Mouse (Mus musculus) stomach, embryonic 16.5 days (tissue): Measurements from ENCODE around the gene Hamp2. TPM values are rescaled to one million over a fixed set of nuclear protein-coding genes. Genes with fewer than 3 reads are reported as not detected.

ENCODE experiments used
- ATAC-seq: fragments of 200-750 bp; cut with Nextera tagmentation; 2 replicates; pipeline ENCODE4 v1.8.0; 2017; ENCODE audit warnings: moderate number of reproducible peaks, moderate TSS enrichment; ENCODE audit not compliant: insufficient read depth, low FRiP score
- H3K27ac ChIP-seq: fragments of 300-500 bp; sonication (generic); 2 replicates; pipeline ENCODE4 v1.5.1; 2014; ENCODE audit warnings: low read length
- H3K27me3 ChIP-seq: fragments of 300-500 bp; sonication (generic); 2 replicates; pipeline ENCODE4 v1.6.1; 2014; ENCODE audit warnings: low read length, control low read depth, mixed read lengths; ENCODE audit not compliant: control insufficient read depth, insufficient read depth
- H3K36me3 ChIP-seq: fragments of 300-500 bp; sonication (generic); 2 replicates; pipeline ENCODE4 v1.6.1; 2014; ENCODE audit warnings: low read length; ENCODE audit not compliant: control insufficient read depth, insufficient read depth
- H3K4me1 ChIP-seq: fragments of 300-500 bp; sonication (generic); 2 replicates; pipeline ENCODE4 v1.6.1; 2014; ENCODE audit warnings: low read length, control low read depth, mixed read lengths; ENCODE audit not compliant: control insufficient read depth, insufficient read depth
- H3K4me2 ChIP-seq: fragments of 300-500 bp; sonication (generic); 2 replicates; pipeline ENCODE4 v1.6.1; 2014; ENCODE audit warnings: low read depth, low read length, mixed read lengths
- H3K4me3 ChIP-seq: fragments of 300-500 bp; sonication (generic); replicated peaks from 2 replicates; pipeline ENCODE4 v1.5.1; 2014; ENCODE audit warnings: mild to moderate bottlenecking, low read length
- H3K9ac ChIP-seq: fragments of 300-500 bp; sonication (generic); 2 replicates; pipeline ENCODE4 v1.6.1; 2014; ENCODE audit warnings: low read length
- H3K9me3 ChIP-seq: fragments of 300-500 bp; sonication (generic); replicated peaks from 2 replicates; pipeline ENCODE4 v1.6.1; 2016; ENCODE audit warnings: low read length, control low read depth; ENCODE audit not compliant: control insufficient read depth
- WGBS: fragments of 180-500 bp; shearing (Covaris S2); extraction: QIAGEN DNeasy Blood & Tissue Kit; methylation state at CpG from one replicate; pipeline ENCODE4 v1.1.7; 2014; 5-methylcytosine and 5-hydroxymethylcytosine counted together
- polyA plus RNA-seq: library from polyadenylated mRNA; unstranded; fragments of >200 nt; fragmentation: Nextera tagmentation; extraction: Ambion mirVana; gene quantifications from 2 replicates; pipeline ENCODE4 v1.2.1, GENCODE M21; 2015

Hamp2 gene
- polyA plus RNA-seq, 1 experiment from 2014 or later, result not detected

- no peak for ATAC-seq
- H3K4me3 ChIP-seq, result no peak overlapping the region
- no peaks in the 10 kb centered on the region for H3K27me3 ChIP-seq
- H3K27ac ChIP-seq, result no peak overlapping the region
- H3K9me3 ChIP-seq, result no peaks in the 10 kb centered on the region
- H3K4me1 ChIP-seq, result peaks cover 3% of the 10 kb centered on the region
- WGBS, result 77% methylated on average over 7 of the region's 7 CpGs
- no peak overlapping the region for H3K9ac ChIP-seq
- H3K4me2 ChIP-seq, result no peak overlapping the region
- H3K36me3 ChIP-seq, result 0 out of 2 replicates have a peak, but pooled peaks cover 7% of the 10 kb centered on the region
These were observed 39.9 kb upstream of the Hamp2 start for GRCm38 (mm10) chr7:30964366-30964765.

DNA sequence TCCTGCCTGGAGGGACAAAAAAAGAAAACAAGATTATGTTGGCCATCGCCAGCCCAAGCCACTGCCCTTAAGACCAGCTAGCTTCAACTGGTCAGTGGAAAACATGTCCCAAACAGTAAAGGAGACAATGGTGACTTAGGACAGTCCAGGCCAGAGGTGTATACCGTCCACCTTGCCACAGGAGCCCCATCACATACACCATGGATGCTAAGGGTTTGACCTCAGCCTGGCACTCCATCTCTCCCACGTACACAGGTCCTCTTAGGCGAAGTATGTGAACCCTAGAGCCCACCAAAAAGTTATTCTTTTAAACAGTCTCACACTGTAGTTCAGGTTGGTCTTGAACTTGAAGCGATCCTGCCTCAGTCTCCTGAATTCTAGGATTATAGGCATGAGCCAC, 38.4 kb upstream of the Hamp2 start:
- H3K27me3 ChIP-seq, result no peaks in the 10 kb centered on the region
- H3K9ac ChIP-seq, result no peak overlapping the region
- no peak overlapping the region for H3K4me2 ChIP-seq
- no peak overlapping the region for H3K27ac ChIP-seq
- no peaks in the 10 kb centered on the region for H3K9me3 ChIP-seq
- WGBS, result 92% methylated on average over 5 of the region's 5 CpGs
- H3K4me1 ChIP-seq, result peaks cover 8% of the 10 kb centered on the region
- H3K36me3 ChIP-seq, result peaks cover 13% of the 10 kb centered on the region; the same call in 1 of the 2 replicates
- ATAC-seq, result no peak
- no peak overlapping the region for H3K4me3 ChIP-seq

DNA sequence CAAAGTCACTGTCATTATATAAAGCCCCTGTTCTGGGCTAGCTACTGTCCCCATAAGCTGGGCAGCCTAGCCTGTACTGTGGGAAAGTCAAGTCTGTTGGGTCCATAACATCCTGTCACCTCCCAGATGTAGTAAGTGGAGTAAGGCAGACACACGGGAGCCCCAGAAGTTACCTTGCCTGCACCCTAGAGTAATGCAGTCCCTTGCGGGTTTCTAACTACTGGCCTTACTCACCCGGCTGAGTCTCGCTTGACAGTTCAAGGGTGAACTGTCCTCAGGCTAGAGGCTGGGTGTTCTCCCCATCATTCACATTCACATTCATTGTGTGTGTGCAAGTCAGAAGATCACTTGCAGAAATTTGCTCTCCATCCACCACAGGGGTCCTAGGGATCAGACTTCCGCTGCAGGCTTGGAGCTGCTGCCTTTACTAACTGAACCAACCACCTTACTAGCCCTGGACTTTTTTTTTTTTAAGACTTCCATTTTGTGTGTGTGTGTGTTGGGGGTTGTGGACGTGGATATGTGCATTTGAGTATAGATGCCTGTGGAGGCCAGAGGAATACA, 35.4 kb upstream of the Hamp2 start:
- Histone ChIP-seq H3K4me1 (peaks cover 17% of the 10 kb centered on the region), H3K36me3 (peaks cover 13% of the 10 kb centered on the region; the same call in 1 of the 2 replicates), H3K27ac (no peak overlapping the region), H3K4me2 (no peak overlapping the region), H3K9ac (no peak overlapping the region), H3K27me3 (no peaks in the 10 kb centered on the region), H3K4me3 (no peak overlapping the region), H3K9me3 (no peaks in the 10 kb centered on the region)
- WGBS, result 86% methylated on average over 6 of the region's 6 CpGs
- ATAC-seq, result no peak

DNA sequence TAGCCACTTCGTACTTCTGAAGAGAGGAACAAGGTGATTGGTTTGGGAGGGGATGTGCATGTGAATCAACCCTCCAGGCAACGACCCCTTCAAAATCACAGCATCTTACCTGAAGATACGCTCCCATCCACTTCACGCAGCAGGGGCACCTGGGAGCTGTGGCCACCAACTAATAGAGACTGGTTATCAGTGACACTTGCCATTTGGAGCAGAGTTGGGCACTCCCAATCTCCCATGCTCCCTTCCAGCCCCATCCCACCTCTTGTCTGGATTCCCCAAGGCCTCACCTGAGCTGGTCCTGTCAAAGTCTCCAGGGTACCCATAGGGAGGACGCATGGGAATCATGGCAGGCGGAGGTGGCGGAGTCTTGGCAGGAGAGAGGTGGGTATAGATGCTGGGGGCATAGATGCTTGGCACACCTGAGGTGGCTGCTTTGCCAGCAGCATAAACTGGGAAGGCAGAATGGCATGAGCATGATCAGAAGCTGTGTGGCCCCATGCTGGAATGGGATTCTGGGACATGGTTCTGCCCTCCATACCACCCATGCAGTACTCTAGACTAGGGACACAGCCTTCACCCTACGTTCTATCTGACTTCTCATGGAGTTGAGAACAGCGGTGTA, 34.5 kb upstream of the Hamp2 start:
- peaks cover 20% of the 10 kb centered on the region for H3K36me3 ChIP-seq

DNA sequence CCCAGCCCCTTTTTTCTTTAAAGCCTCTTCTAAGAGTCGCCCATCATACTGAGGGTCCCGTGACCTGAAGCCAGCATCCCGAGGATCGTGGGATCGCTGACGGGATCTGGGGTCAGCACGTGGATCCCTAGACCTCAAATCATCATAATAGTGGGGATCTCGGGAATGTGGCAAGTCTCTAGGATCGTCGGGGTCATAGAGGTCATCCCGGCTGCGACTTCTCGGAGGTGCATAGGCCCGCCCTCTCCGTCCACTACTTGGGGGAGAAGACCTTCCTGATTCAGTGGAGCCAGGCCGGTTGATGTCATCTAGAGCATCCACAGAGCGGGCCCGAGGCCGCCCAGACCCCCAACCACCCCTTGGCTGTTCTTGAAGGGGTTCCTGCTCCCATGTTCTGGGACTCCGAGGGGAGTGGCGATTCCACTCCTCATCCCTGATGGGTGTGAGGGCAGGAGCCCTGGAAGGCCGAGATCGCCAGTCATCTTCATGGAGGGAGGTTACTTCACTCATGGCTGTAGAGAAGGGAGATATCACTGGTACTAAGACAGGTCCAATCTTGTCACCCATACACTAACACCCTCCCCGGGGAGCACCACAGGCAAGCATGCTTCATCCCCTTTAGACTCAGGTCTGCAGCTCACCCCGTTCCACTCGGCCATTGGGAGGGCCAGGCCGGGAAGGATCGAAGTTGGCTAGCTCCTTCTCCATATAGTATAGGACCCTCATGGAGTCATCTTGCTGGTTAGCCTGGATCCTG, 33.8 kb upstream of the Hamp2 start:
- WGBS, result 67% methylated on average over 28 of the region's 28 CpGs
- no peaks in the 10 kb centered on the region for H3K27me3 ChIP-seq
- peak overlapping the region; percentile 100 for H3K9ac ChIP-seq
- H3K36me3 ChIP-seq, result peaks cover 27% of the 10 kb centered on the region
- H3K27ac ChIP-seq, result peak overlapping the region; percentile 98
- H3K9me3 ChIP-seq, result no peaks in the 10 kb centered on the region
- H3K4me1 ChIP-seq, result peaks cover 27% of the 10 kb centered on the region
- H3K4me2 ChIP-seq, result peak overlapping the region; percentile 84
- peak overlapping the region; percentile 79 for H3K4me3 ChIP-seq
- no peak for ATAC-seq

More for the DNA sequence above, 34.5 kb upstream of the Hamp2 start:
- peaks cover 24% of the 10 kb centered on the region for H3K4me1 ChIP-seq
- no peaks in the 10 kb centered on the region for H3K27me3 ChIP-seq
- H3K27ac ChIP-seq, result no peak overlapping the region
- WGBS, result 95% methylated on average over 9 of the region's 9 CpGs
- no peaks in the 10 kb centered on the region for H3K9me3 ChIP-seq
- H3K9ac ChIP-seq, result no peak overlapping the region
- no peak overlapping the region for H3K4me2 ChIP-seq
- H3K4me3 ChIP-seq, result no peak overlapping the region
- no peak for ATAC-seq

GRCm38 (mm10) chr7:30957367-30957783, 32.9 kb upstream of the Hamp2 start:
- under 1% methylated on average over 43 of the region's 43 CpGs for WGBS
- Histone ChIP-seq H3K36me3 (peaks cover 32% of the 10 kb centered on the region), H3K4me2 (peak overlapping the region; percentile 84), H3K27ac (peak overlapping the region; percentile 98), H3K9me3 (no peaks in the 10 kb centered on the region), H3K4me1 (peaks cover 27% of the 10 kb centered on the region), H3K4me3 (peak overlapping the region; percentile 79), H3K27me3 (no peaks in the 10 kb centered on the region), H3K9ac (peak overlapping the region; percentile 100)
- peak; percentile 78 for ATAC-seq

- H3K36me3 ChIP-seq, result peaks cover 32% of the 10 kb centered on the region
- peak within 1 kb of the TSS; percentile 84 for H3K4me2 ChIP-seq
- H3K4me1 ChIP-seq, result peaks cover 27% of the 10 kb centered on the region
- H3K4me3 ChIP-seq, result peak within 1 kb of the TSS; percentile 79
- H3K9me3 ChIP-seq, result no peaks in the 10 kb centered on the region
- peak within 1 kb of the TSS; percentile 98 for H3K27ac ChIP-seq
- peak within 1 kb of the TSS; percentile 100 for H3K9ac ChIP-seq
- WGBS, result under 1% methylated on average over 64 of the region's 82 CpGs
- H3K27me3 ChIP-seq, result no peaks in the 10 kb centered on the region
- ATAC-seq, result peak; percentile 68; the same call in 1 of the 2 replicates
These were observed 32.4 kb upstream of the Hamp2 start, which contains the start of gene Usf2 for GRCm38 (mm10) chr7:30956756-30957366. Gene Usf2, minus strand, starts transcription at chr7:30956803.

DNA sequence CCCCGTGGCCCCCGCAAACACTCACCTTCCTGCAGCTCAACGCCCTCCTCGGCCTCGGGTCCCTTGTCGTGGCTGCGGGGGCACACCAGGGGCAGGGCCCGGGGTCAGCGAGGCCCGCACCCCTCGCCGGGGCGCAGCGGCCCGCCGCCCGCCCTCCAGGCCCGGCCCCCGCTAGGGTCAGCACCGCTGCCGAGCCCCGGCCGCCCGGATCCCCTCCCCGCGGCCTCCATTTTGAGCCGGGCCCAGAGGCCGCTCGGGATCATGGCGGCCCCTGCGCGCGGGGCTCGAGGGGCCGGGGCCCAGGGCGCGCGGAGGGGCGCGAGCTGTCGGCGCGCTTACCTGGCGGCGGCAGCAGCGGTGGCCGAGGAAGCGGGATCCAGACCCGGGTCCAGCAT, 31.9 kb upstream of the Hamp2 start:
- H3K27me3 ChIP-seq, result no peaks in the 10 kb centered on the region
- peak overlapping the region; percentile 100 for H3K9ac ChIP-seq
- H3K36me3 ChIP-seq, result peaks cover 30% of the 10 kb centered on the region
- no peaks in the 10 kb centered on the region for H3K9me3 ChIP-seq
- peak; percentile 21; the same call in 1 of the 2 replicates for ATAC-seq
- H3K4me3 ChIP-seq, result peak overlapping the region; percentile 79
- peak overlapping the region; percentile 84 for H3K4me2 ChIP-seq
- H3K27ac ChIP-seq, result peak overlapping the region; percentile 98
- WGBS, result under 1% methylated on average over 28 of the region's 49 CpGs
- H3K4me1 ChIP-seq, result peaks cover 27% of the 10 kb centered on the region
